Mouse (Mus musculus) hindbrain, embryonic 13.5 days (tissue): Measurements from ENCODE around the gene Mkln1. TPM values are rescaled to one million over a fixed set of nuclear protein-coding genes. Genes with fewer than 3 reads are reported as not detected.
"Not testable (repeated sequence)": the region's sequence is repeated elsewhere in the genome, so short reads cannot be mapped to it uniquely, and the experiment has no call there.

Source experiments
- ATAC-seq: fragments of 200-750 bp; cut with Nextera tagmentation; 2 replicates; pipeline ENCODE4 v1.8.0; 2017; ENCODE audit warnings: moderate TSS enrichment; ENCODE audit not compliant: low FRiP score
- H3K27ac ChIP-seq: fragments of 300-500 bp; sonication (generic); 2 replicates; pipeline ENCODE4 v1.5.1; 2015; ENCODE audit warnings: inconsistent platforms, mild to moderate bottlenecking, moderate library complexity
- H3K27me3 ChIP-seq: fragments of 300-500 bp; sonication (generic); 2 replicates; pipeline ENCODE4 v1.6.1; 2015; ENCODE audit warnings: mild to moderate bottlenecking, inconsistent platforms
- H3K36me3 ChIP-seq: fragments of 300-500 bp; sonication (generic); 2 replicates; pipeline ENCODE4 v1.6.1; 2015; ENCODE audit warnings: mild to moderate bottlenecking, inconsistent platforms
- H3K4me1 ChIP-seq: fragments of 300-500 bp; sonication (generic); replicated peaks from 2 replicates; pipeline ENCODE4 v1.6.1; 2015; ENCODE audit warnings: inconsistent platforms
- H3K4me2 ChIP-seq: fragments of 300-500 bp; sonication (generic); 2 replicates; pipeline ENCODE4 v1.6.1; 2015; ENCODE audit warnings: inconsistent platforms, mild to moderate bottlenecking, moderate library complexity
- H3K4me3 ChIP-seq: fragments of 300-500 bp; sonication (generic); 2 replicates; pipeline ENCODE4 v1.5.1; 2015; ENCODE audit warnings: mild to moderate bottlenecking, inconsistent platforms
- H3K9ac ChIP-seq: fragments of 300-500 bp; sonication (generic); 2 replicates; pipeline ENCODE4 v1.6.1; 2015; ENCODE audit warnings: mild to moderate bottlenecking, inconsistent platforms
- H3K9me3 ChIP-seq: fragments of 300-500 bp; sonication (generic); 2 replicates; pipeline ENCODE4 v1.6.1; 2016; ENCODE audit warnings: inconsistent platforms
- WGBS: fragments of 180-500 bp; shearing (Covaris S2); methylation state at CpG from one replicate; pipeline ENCODE4 v1.1.7; 2015; 5-methylcytosine and 5-hydroxymethylcytosine counted together
- polyA plus RNA-seq: library from polyadenylated mRNA; unstranded; fragments of >200 nt; fragmentation: Nextera tagmentation; extraction: Ambion mirVana; gene quantifications from 2 replicates; pipeline ENCODE4 v1.2.1, GENCODE M21; 2015

Mkln1 gene
- polyA plus RNA-seq, 1 experiment from 2014 or later = 156 TPM

- no peak for ATAC-seq
- no peak overlapping the region for H3K4me3 ChIP-seq
- H3K9me3 ChIP-seq = no peaks in the 10 kb centered on the region
- 94% methylated on average over 6 of the region's 6 CpGs for WGBS
- H3K27ac ChIP-seq = no peak overlapping the region
- peaks cover 13% of the 10 kb centered on the region for H3K36me3 ChIP-seq
- H3K4me1 ChIP-seq = no peaks in the 10 kb centered on the region; the same call in 1 of the 2 replicates
- no peak overlapping the region for H3K9ac ChIP-seq
- H3K4me2 ChIP-seq = no peak overlapping the region
- H3K27me3 ChIP-seq = no peaks in the 10 kb centered on the region
These were observed 141.5 kb downstream of the Mkln1 start for GRCm38 (mm10) chr6:31540018-31540417.

GRCm38 (mm10) chr6:31544318-31544717, 145.8 kb downstream of the Mkln1 start:
- 86% methylated on average over 4 of the region's 4 CpGs for WGBS
- Histone ChIP-seq H3K4me1 (peaks cover 20% of the 10 kb centered on the region), H3K27ac (no peak overlapping the region), H3K4me2 (no peak overlapping the region), H3K9me3 (no peaks in the 10 kb centered on the region), H3K36me3 (peaks cover 13% of the 10 kb centered on the region), H3K27me3 (no peaks in the 10 kb centered on the region), H3K9ac (no peak overlapping the region), H3K4me3 (no peak overlapping the region)
- no peak for ATAC-seq

- Histone ChIP-seq H3K9ac (no peak overlapping the region; the same call in 1 of the 2 replicates), H3K4me2 (no peak overlapping the region), H3K27ac (no peak overlapping the region; the same call in 1 of the 2 replicates), H3K36me3 (no peaks in the 10 kb centered on the region; the same call in 1 of the 2 replicates), H3K27me3 (no peaks in the 10 kb centered on the region), H3K4me1 (peaks cover 32% of the 10 kb centered on the region), H3K4me3 (no peak overlapping the region), H3K9me3 (no peaks in the 10 kb centered on the region)
- 62% methylated on average over 5 of the region's 5 CpGs for WGBS
- ATAC-seq = peak; percentile 64; the same call in 1 of the 2 replicates
These were observed 151.0 kb downstream of the Mkln1 start for GRCm38 (mm10) chr6:31549361-31550051.

- no peak overlapping the region for H3K27ac ChIP-seq
- H3K36me3 ChIP-seq = no peaks in the 10 kb centered on the region; the same call in 1 of the 2 replicates
- no peak overlapping the region for H3K4me3 ChIP-seq
- no peak for ATAC-seq
- H3K27me3 ChIP-seq = no peaks in the 10 kb centered on the region
- H3K4me2 ChIP-seq = no peak overlapping the region
- WGBS = 77% methylated on average over 22 of the region's 22 CpGs
- no peak overlapping the region for H3K9ac ChIP-seq
- H3K4me1 ChIP-seq = peaks cover 31% of the 10 kb centered on the region
- no peaks in the 10 kb centered on the region for H3K9me3 ChIP-seq
These were observed 152.5 kb downstream of the Mkln1 start for GRCm38 (mm10) chr6:31550876-31551532.

GRCm38 (mm10) chr6:31556460-31557100, 158.0 kb downstream of the Mkln1 start:
- H3K27me3 ChIP-seq = no peaks in the 10 kb centered on the region
- no peak overlapping the region for H3K9ac ChIP-seq
- no peaks in the 10 kb centered on the region for H3K9me3 ChIP-seq
- no peaks in the 10 kb centered on the region; the same call in 1 of the 2 replicates for H3K36me3 ChIP-seq
- no peak overlapping the region for H3K27ac ChIP-seq
- H3K4me3 ChIP-seq = no peak overlapping the region
- peaks cover 25% of the 10 kb centered on the region for H3K4me1 ChIP-seq
- WGBS = 89% methylated on average over 7 of the region's 7 CpGs
- no peak for ATAC-seq
- no peak overlapping the region for H3K4me2 ChIP-seq

GRCm38 (mm10) chr6:31560138-31560959, 161.8 kb downstream of the Mkln1 start:
- no peak for ATAC-seq
- WGBS = 7% methylated on average over 13 of the region's 13 CpGs
- H3K4me3 ChIP-seq = peak overlapping the region; percentile 8; the same call in 1 of the 2 replicates

GRCm38 (mm10) chr6:31561948-31562347, 163.4 kb downstream of the Mkln1 start:
- H3K36me3 ChIP-seq, ATAC-seq, H3K9me3 ChIP-seq, H3K27ac ChIP-seq, H3K27me3 ChIP-seq: not testable (repeated sequence)
- Histone ChIP-seq H3K4me3 (peak overlapping the region; percentile 80), H3K4me2 (peak overlapping the region; percentile 88), H3K4me1 (peaks cover 54% of the 10 kb centered on the region), H3K9ac (peak overlapping the region; percentile 91)
- 61% methylated on average over 3 of the region's 3 CpGs for WGBS

More at GRCm38 (mm10) chr6:31560138-31560959, 161.8 kb downstream of the Mkln1 start:
- no peaks in the 10 kb centered on the region for H3K9me3 ChIP-seq
- H3K36me3 ChIP-seq = no peaks in the 10 kb centered on the region; the same call in 1 of the 2 replicates
- no peaks in the 10 kb centered on the region for H3K27me3 ChIP-seq
- peaks cover 51% of the 10 kb centered on the region for H3K4me1 ChIP-seq
- H3K9ac ChIP-seq = no peak overlapping the region; the same call in 1 of the 2 replicates
- H3K4me2 ChIP-seq = peak overlapping the region; percentile 88
- H3K27ac ChIP-seq = no peak overlapping the region

- H3K4me1 ChIP-seq = peaks cover 56% of the 10 kb centered on the region
- peak overlapping the region; percentile 88 for H3K4me2 ChIP-seq
- 4% methylated on average over 16 of the region's 16 CpGs for WGBS
- H3K9ac ChIP-seq = peak overlapping the region; percentile 91
- 0 out of 2 replicates have a peak overlapping the region, but pooled peaks have one; percentile 75 for H3K27ac ChIP-seq
- no peaks in the 10 kb centered on the region for H3K36me3 ChIP-seq
- ATAC-seq = no peak
- H3K9me3 ChIP-seq = no peaks in the 10 kb centered on the region
- 0 out of 2 replicates have a peak, but pooled peaks cover 2% of the 10 kb centered on the region for H3K27me3 ChIP-seq
- peak overlapping the region; percentile 80 for H3K4me3 ChIP-seq
These were observed 164.0 kb downstream of the Mkln1 start for GRCm38 (mm10) chr6:31562371-31563080.

GRCm38 (mm10) chr6:31563235-31564181, 165.0 kb downstream of the Mkln1 start, which contains the start of gene Podxl:
TSS of gene Podxl (minus strand) at chr6:31563981.
- no peaks in the 10 kb centered on the region for H3K36me3 ChIP-seq
- H3K4me3 ChIP-seq = peak within 1 kb of the TSS; percentile 80
- peak within 1 kb of the TSS; percentile 75 for H3K27ac ChIP-seq
- H3K4me1 ChIP-seq = peaks cover 59% of the 10 kb centered on the region
- no peaks in the 10 kb centered on the region for H3K9me3 ChIP-seq
- peak within 1 kb of the TSS; percentile 91 for H3K9ac ChIP-seq
- H3K4me2 ChIP-seq = peak within 1 kb of the TSS; percentile 88
- peak; percentile 84 for ATAC-seq
- WGBS = under 1% methylated on average over 76 of the region's 91 CpGs
- 0 out of 2 replicates have a peak, but pooled peaks cover 7% of the 10 kb centered on the region for H3K27me3 ChIP-seq

GRCm38 (mm10) chr6:31564182-31564531, 165.6 kb downstream of the Mkln1 start:
- Histone ChIP-seq H3K9ac (peak overlapping the region; percentile 91), H3K4me1 (peaks cover 57% of the 10 kb centered on the region), H3K27ac (peak overlapping the region; percentile 75), H3K4me2 (peak overlapping the region; percentile 88), H3K36me3 (no peaks in the 10 kb centered on the region), H3K9me3 (no peaks in the 10 kb centered on the region), H3K27me3 (0 out of 2 replicates have a peak, but pooled peaks cover 7% of the 10 kb centered on the region), H3K4me3 (peak overlapping the region; percentile 80)
- no peak for ATAC-seq
- WGBS = under 1% methylated on average over 18 of the region's 18 CpGs
